ENCODE assay signal across 11 mouse cellular contexts in the genomic region with DNA sequence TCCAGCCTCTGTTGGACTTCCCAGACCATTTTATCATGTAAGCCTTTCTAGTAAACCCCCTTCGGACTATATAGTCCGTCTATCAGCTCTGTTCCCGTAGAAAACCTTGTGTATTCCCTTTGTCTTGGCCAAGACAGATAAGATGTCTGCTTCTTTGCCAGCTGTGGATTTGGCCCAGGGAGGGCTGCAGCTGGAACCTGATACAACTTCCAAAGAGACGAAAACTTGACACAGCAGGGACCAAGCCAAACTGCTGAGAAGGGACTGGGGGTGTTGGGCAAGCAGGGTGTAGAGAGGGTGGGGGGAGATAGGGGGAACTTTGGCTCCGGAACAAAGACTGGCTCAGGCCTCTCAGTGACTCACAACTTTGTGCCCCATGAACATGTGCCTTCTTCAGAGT.
DNase-seq lines count a peak whose midpoint lies in the region; ATAC-seq and TF ChIP-seq lines count a peak whose summit lies in the region.
"Had no signal": no experiment of that assay in that cellular context is flagged by ENCODE, and none has a peak within 500 bp of the region (broad histone marks: within the 10 kb centered on the region; RNA-seq: fewer than 3 reads in every experiment).

No protein-coding gene starts in this region.

- H3K9ac ChIP-seq in stomach, embryonic 16.5 days (ENCODE audit: low read length) = no peak overlapping the region
- H3K9ac ChIP-seq in stomach, postnatal 0 days (ENCODE audit: low read length) = no peak overlapping the region
- H3K9ac ChIP-seq in heart, embryonic 16.5 days (ENCODE audit: low read length) = no peak overlapping the region
- no peak overlapping the region for H3K9ac ChIP-seq in forebrain, embryonic 13.5 days
- H3K9ac ChIP-seq in hindbrain, embryonic 14.5 days = no peak overlapping the region
- H3K9ac ChIP-seq: liver, embryonic 13.5 days had no signal

- no peak for ATAC-seq in stomach, embryonic 16.5 days (ENCODE audit: insufficient read depth, low FRiP score)
- no peak for ATAC-seq in stomach, postnatal 0 days (ENCODE audit: low FRiP score, low TSS enrichment)
- peak; percentile 37 for ATAC-seq in heart, embryonic 16.5 days (replicated peaks; ENCODE audit: extremely low read depth, insufficient read depth, low FRiP score)
- ATAC-seq in forebrain, embryonic 13.5 days = no peak
- no peak for ATAC-seq in hindbrain, embryonic 14.5 days (ENCODE audit: low FRiP score)
- ATAC-seq: intestine, postnatal 0 days had no signal

- H3K27me3 ChIP-seq in stomach, embryonic 16.5 days (ENCODE audit: control insufficient read depth, insufficient read depth, low read length) = no peaks in the 10 kb centered on the region
- H3K27me3 ChIP-seq in stomach, postnatal 0 days (ENCODE audit: control insufficient read depth, insufficient read depth, low read length) = no peaks in the 10 kb centered on the region
- H3K27me3 ChIP-seq in heart, embryonic 16.5 days (ENCODE audit: control insufficient read depth, insufficient read depth, low read length) = no peaks in the 10 kb centered on the region
- H3K27me3 ChIP-seq in forebrain, embryonic 13.5 days = no peaks in the 10 kb centered on the region
- H3K27me3 ChIP-seq in hindbrain, embryonic 14.5 days (ENCODE audit: control insufficient read depth, insufficient read depth, low read length) = no peaks in the 10 kb centered on the region
- H3K27me3 ChIP-seq: liver, embryonic 13.5 days had no signal

- H3K9me3 ChIP-seq in stomach, embryonic 16.5 days (replicated peaks; ENCODE audit: control insufficient read depth, low read length) = no peaks in the 10 kb centered on the region
- no peaks in the 10 kb centered on the region for H3K9me3 ChIP-seq in stomach, postnatal 0 days (ENCODE audit: control insufficient read depth, low read length)
- no peaks in the 10 kb centered on the region; the same call in 1 of the 2 replicates for H3K9me3 ChIP-seq in heart, embryonic 16.5 days (replicated peaks; ENCODE audit: control insufficient read depth, low read length)
- no peaks in the 10 kb centered on the region for H3K9me3 ChIP-seq in forebrain, embryonic 13.5 days (replicated peaks)
- no peaks in the 10 kb centered on the region for H3K9me3 ChIP-seq in hindbrain, embryonic 14.5 days (ENCODE audit: control insufficient read depth, low read length)
- H3K9me3 ChIP-seq: liver, embryonic 13.5 days had no signal

- H3K36me3 ChIP-seq in stomach, embryonic 16.5 days (ENCODE audit: control insufficient read depth, insufficient read depth, low read length) = no peaks in the 10 kb centered on the region
- no peaks in the 10 kb centered on the region for H3K36me3 ChIP-seq in stomach, postnatal 0 days (ENCODE audit: control insufficient read depth, insufficient read depth, low read length)
- H3K36me3 ChIP-seq in heart, embryonic 16.5 days (ENCODE audit: control insufficient read depth, insufficient read depth) = no peaks in the 10 kb centered on the region
- no peaks in the 10 kb centered on the region for H3K36me3 ChIP-seq in forebrain, embryonic 13.5 days (ENCODE audit: poor library complexity, severe bottlenecking)
- no peaks in the 10 kb centered on the region for H3K36me3 ChIP-seq in hindbrain, embryonic 14.5 days (replicated peaks; ENCODE audit: control insufficient read depth, insufficient read depth)
- H3K36me3 ChIP-seq: liver, embryonic 13.5 days had no signal

- no peak for TF ChIP-seq CTCF in gastrocnemius, adult 2 months (IDR thresholded peaks at IDR 0.05)
- TF ChIP-seq CTCF in stomach, postnatal 0 days (IDR thresholded peaks at IDR 0.05; ENCODE audit: low read depth) = no peak

- intact Hi-C loops in gastrocnemius, adult 2 months (cut with DNase I) = no loop called here
- intact Hi-C loops in gastrocnemius, postnatal 36 days (cut with DNase I) = no loop called here

- peak; percentile 53 for DNase-seq in gastrocnemius, adult 2 months
- no peak for DNase-seq in gastrocnemius, postnatal 36 days
- no peak for DNase-seq in stomach, postnatal 0 days (ENCODE audit: low spot score)
- DNase-seq in ovary, postnatal 36 days (ENCODE audit: low spot score) = peak; percentile 18
- DNase-seq in hindbrain, embryonic 14.5 days (ENCODE audit: low spot score) = no peak
- DNase-seq: adrenal gland, postnatal 25 days; liver, embryonic 13.5 days had no signal

- WGBS in stomach, embryonic 16.5 days = 46% methylated on average over 5 of the region's 5 CpGs
- 36% methylated on average over 5 of the region's 5 CpGs for WGBS in stomach, postnatal 0 days
- WGBS in heart, embryonic 16.5 days = 36% methylated on average over 5 of the region's 5 CpGs
- 83% methylated on average over 5 of the region's 5 CpGs for WGBS in forebrain, embryonic 13.5 days
- 81% methylated on average over 5 of the region's 5 CpGs for WGBS in hindbrain, embryonic 14.5 days

- no peak overlapping the region for H3K4me2 ChIP-seq in stomach, embryonic 16.5 days (ENCODE audit: low read depth, low read length)
- H3K4me2 ChIP-seq in stomach, postnatal 0 days (replicated peaks; ENCODE audit: low read depth) = no peak overlapping the region
- no peak overlapping the region for H3K4me2 ChIP-seq in heart, embryonic 16.5 days (ENCODE audit: low read depth, low read length)
- H3K4me2 ChIP-seq in forebrain, embryonic 13.5 days = no peak overlapping the region
- no peak overlapping the region for H3K4me2 ChIP-seq in hindbrain, embryonic 14.5 days (replicated peaks)
- H3K4me2 ChIP-seq: liver, embryonic 13.5 days had no signal

- no peak for TF ChIP-seq EP300 in stomach, postnatal 0 days (optimal IDR thresholded peaks at IDR 0.05)

- peaks cover 8% of the 10 kb centered on the region; the same call in 1 of the 2 replicates for H3K4me1 ChIP-seq in stomach, embryonic 16.5 days (ENCODE audit: control insufficient read depth, insufficient read depth, low read length)
- H3K4me1 ChIP-seq in stomach, postnatal 0 days (replicated peaks; ENCODE audit: control insufficient read depth, insufficient read depth) = no peaks in the 10 kb centered on the region
- H3K4me1 ChIP-seq in heart, embryonic 16.5 days (ENCODE audit: control insufficient read depth, insufficient read depth, low read length) = no peaks in the 10 kb centered on the region
- no peaks in the 10 kb centered on the region for H3K4me1 ChIP-seq in forebrain, embryonic 13.5 days
- H3K4me1 ChIP-seq in hindbrain, embryonic 14.5 days (replicated peaks; ENCODE audit: control insufficient read depth, insufficient read depth, low read length) = no peaks in the 10 kb centered on the region
- H3K4me1 ChIP-seq: liver, embryonic 13.5 days had no signal

- H3K27ac ChIP-seq in gastrocnemius, adult 2 months = no peak overlapping the region
- H3K27ac ChIP-seq in stomach, embryonic 16.5 days (ENCODE audit: low read length) = peak overlapping the region; percentile 14; the same call in 1 of the 2 replicates
- H3K27ac ChIP-seq in stomach, postnatal 0 days (replicated peaks) = no peak overlapping the region
- no peak overlapping the region for H3K27ac ChIP-seq in heart, embryonic 16.5 days (ENCODE audit: low read length)
- no peak overlapping the region for H3K27ac ChIP-seq in forebrain, embryonic 13.5 days
- H3K27ac ChIP-seq in hindbrain, embryonic 14.5 days = no peak overlapping the region
- H3K27ac ChIP-seq: liver, embryonic 13.5 days had no signal

- no peak overlapping the region for H3K4me3 ChIP-seq in gastrocnemius, adult 2 months
- no peak overlapping the region for H3K4me3 ChIP-seq in stomach, embryonic 16.5 days (replicated peaks; ENCODE audit: low read length)
- H3K4me3 ChIP-seq in stomach, postnatal 0 days (ENCODE audit: low read depth, low read length) = no peak overlapping the region
- H3K4me3 ChIP-seq in heart, embryonic 16.5 days (ENCODE audit: low read length) = no peak overlapping the region
- no peak overlapping the region for H3K4me3 ChIP-seq in forebrain, embryonic 13.5 days
- H3K4me3 ChIP-seq in hindbrain, embryonic 14.5 days (replicated peaks; ENCODE audit: low read length) = no peak overlapping the region
- H3K4me3 ChIP-seq: liver, embryonic 13.5 days had no signal

Comparison
In these comparisons a context has a peak if more than half of its experiments do, and no peak if none do; other contexts are left out.
1. DNase-seq: peak in gastrocnemius, adult 2 months (single experiment) and ovary, postnatal 36 days (single experiment); none in gastrocnemius, postnatal 36 days (0 of 2), stomach, postnatal 0 days (single experiment) and hindbrain, embryonic 14.5 days (single experiment).